Mouse (Mus musculus) ES-Bruce4 (cell line): ENCODE results near the gene Hbs1l. TPM values are rescaled to one million over a fixed set of nuclear protein-coding genes. Genes with fewer than 3 reads are reported as not detected.

Source experiments
- H3K27ac ChIP-seq: 2 replicates; pipeline ENCODE4 v1.5.1; 2012; ENCODE audit warnings: low read length, inconsistent platforms; ENCODE audit not compliant: insufficient read depth
- H3K27me3 ChIP-seq: 2 replicates; pipeline ENCODE4 v1.6.1; 2012; ENCODE audit warnings: mild to moderate bottlenecking, low read length, inconsistent platforms; ENCODE audit not compliant: control insufficient read depth, poor library complexity, insufficient read depth, severe bottlenecking
- H3K36me3 ChIP-seq: 2 replicates; pipeline ENCODE4 v1.6.1; 2012; ENCODE audit warnings: inconsistent platforms, mild to moderate bottlenecking, low read length, moderate library complexity; ENCODE audit not compliant: control insufficient read depth, poor library complexity, insufficient read depth, severe bottlenecking
- H3K4me1 ChIP-seq: one replicate; pipeline ENCODE4 v1.8.1; 2011; ENCODE audit warnings: low read length; ENCODE audit not compliant: control insufficient read depth, insufficient read depth
- H3K4me3 ChIP-seq: 2 replicates; pipeline ENCODE4 v1.5.1; 2011; ENCODE audit warnings: low read depth, mild to moderate bottlenecking, low read length
- H3K9ac ChIP-seq: 2 replicates; pipeline ENCODE4 v1.6.1; 2012; ENCODE audit warnings: low read depth, mild to moderate bottlenecking, inconsistent platforms; ENCODE audit not compliant: poor library complexity, severe bottlenecking
- H3K9me3 ChIP-seq: replicated peaks from 2 replicates; pipeline ENCODE4 v1.6.1; 2012; ENCODE audit warnings: mild to moderate bottlenecking, low read length, inconsistent platforms; ENCODE audit not compliant: control insufficient read depth, poor library complexity, insufficient read depth, severe bottlenecking
- CTCF ChIP-seq: IDR thresholded peaks from one replicate; pipeline ENCODE4 v1.8.1; 2011; ENCODE audit warnings: low read depth, low read length
- EP300 ChIP-seq: IDR thresholded peaks from 2 replicates; pipeline ENCODE4 v1.6.1; 2011; ENCODE audit warnings: low read depth, low read length; ENCODE audit not compliant: insufficient read depth
- POLR2A ChIP-seq: IDR thresholded peaks from one replicate; pipeline ENCODE4 v1.8.1; 2011; ENCODE audit warnings: low read length; ENCODE audit not compliant: insufficient read depth
- polyA plus RNA-seq: library from polyadenylated mRNA; stranded (reverse); fragments of >200 nt; gene quantifications from 2 replicates; pipeline ENCODE4 v1.2.4, GENCODE M21; 2011; ENCODE audit warnings: low read depth; ENCODE audit not compliant: missing spikeins, insufficient read depth, insufficient read length

The Hbs1l gene
- polyA plus RNA-seq, 1 experiment = 87.3 TPM

- H3K27me3 ChIP-seq = no peaks in the 10 kb centered on the region
- H3K36me3 ChIP-seq = no peaks in the 10 kb centered on the region
- H3K4me3 ChIP-seq = no peak overlapping the region
- H3K9ac ChIP-seq = no peak overlapping the region
- H3K27ac ChIP-seq = no peak overlapping the region
- no peaks in the 10 kb centered on the region for H3K9me3 ChIP-seq
- no peaks in the 10 kb centered on the region for H3K4me1 ChIP-seq
- TF ChIP-seq POLR2A = no peak
- no peak for TF ChIP-seq EP300
- no peak for TF ChIP-seq CTCF
Observed at GRCm38 (mm10) chr10:21410711-21411110, 114.9 kb downstream of the Hbs1l start.

GRCm38 (mm10) chr10:21411621-21412205 is 115.9 kb downstream of the Hbs1l start:
- Histone ChIP-seq H3K4me1 (no peaks in the 10 kb centered on the region), H3K36me3 (no peaks in the 10 kb centered on the region), H3K9me3 (no peaks in the 10 kb centered on the region), H3K27me3 (no peaks in the 10 kb centered on the region), H3K27ac (no peak overlapping the region), H3K9ac (no peak overlapping the region), H3K4me3 (no peak overlapping the region)
- TF ChIP-seq POLR2A = no peak
- TF ChIP-seq CTCF = no peak
- no peak for TF ChIP-seq EP300

- Histone ChIP-seq H3K36me3 (no peaks in the 10 kb centered on the region), H3K4me3 (no peak overlapping the region), H3K9me3 (no peaks in the 10 kb centered on the region), H3K9ac (no peak overlapping the region), H3K27me3 (no peaks in the 10 kb centered on the region), H3K27ac (no peak overlapping the region), H3K4me1 (no peaks in the 10 kb centered on the region)
- TF ChIP-seq EP300 = no peak
- TF ChIP-seq POLR2A = no peak
- TF ChIP-seq CTCF = no peak
Observed at GRCm38 (mm10) chr10:21415031-21415430, 119.3 kb downstream of the Hbs1l start.

GRCm38 (mm10) chr10:21416184-21416583 is 120.4 kb downstream of the Hbs1l start:
- Histone ChIP-seq H3K4me1 (no peaks in the 10 kb centered on the region), H3K27ac (no peak overlapping the region), H3K36me3 (no peaks in the 10 kb centered on the region), H3K27me3 (no peaks in the 10 kb centered on the region), H3K9me3 (no peaks in the 10 kb centered on the region), H3K9ac (no peak overlapping the region), H3K4me3 (no peak overlapping the region)
- TF ChIP-seq POLR2A = no peak
- TF ChIP-seq CTCF = no peak
- TF ChIP-seq EP300 = no peak

Other genes with a start within 250 kb of the Hbs1l start
- 11.3 and 12.7 TPM in 2 replicates for gene Myb, start 135.0 kb upstream of the Hbs1l start, polyA plus RNA-seq
- gene Aldh8a1, start 81.3 kb downstream of the Hbs1l start, polyA plus RNA-seq = not detected in 2 replicates